Mouse (Mus musculus) kidney, postnatal 36 days (tissue): Measurements from ENCODE around the gene Slc38a4.
A peak's percentile ranks its signal among the peaks of the same experiment; 100 is the strongest.

Experiments used
- DNase-seq, 2 experiments: peaks; one replicate each; pipeline ENCODE4 v3.0.0; 2021 to 2022; ENCODE audit warnings: mixed read lengths in 2 of 2

Gene Slc38a4

DNA sequence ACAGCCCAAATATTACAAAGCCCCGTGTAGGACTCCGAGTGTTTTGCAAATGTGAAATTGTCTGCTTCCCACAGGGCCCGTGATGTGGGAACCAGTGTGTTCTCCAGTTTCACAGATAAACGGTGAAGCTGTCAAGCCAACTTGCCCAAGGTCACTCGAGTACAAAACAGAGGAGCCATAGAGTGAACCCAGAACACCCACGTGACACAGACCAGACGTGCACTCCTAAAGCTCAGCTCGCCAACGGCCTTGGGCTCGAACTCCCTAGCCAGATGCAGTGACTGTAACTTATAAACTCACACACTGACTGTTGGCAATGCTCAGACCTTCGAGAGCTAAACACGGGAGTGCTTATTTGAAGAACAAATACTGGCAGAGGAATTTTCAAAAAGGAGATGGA lies 5.3 kb downstream of the Slc38a4 start:
- DNase-seq: no peak

GRCm38 (mm10) chr15:97050011-97050410 lies 5.7 kb downstream of the Slc38a4 start:
- no peak for DNase-seq

- no peak for DNase-seq
Measured at GRCm38 (mm10) chr15:97049281-97049841, 6.4 kb downstream of the Slc38a4 start.

- DNase-seq: no peak
Measured at GRCm38 (mm10) chr15:97048267-97048666, 7.5 kb downstream of the Slc38a4 start.

GRCm38 (mm10) chr15:97043921-97044320 lies 11.8 kb downstream of the Slc38a4 start:
- no peak for DNase-seq

- DNase-seq: no peak
Measured at GRCm38 (mm10) chr15:97042001-97042491, 13.7 kb downstream of the Slc38a4 start.

DNA sequence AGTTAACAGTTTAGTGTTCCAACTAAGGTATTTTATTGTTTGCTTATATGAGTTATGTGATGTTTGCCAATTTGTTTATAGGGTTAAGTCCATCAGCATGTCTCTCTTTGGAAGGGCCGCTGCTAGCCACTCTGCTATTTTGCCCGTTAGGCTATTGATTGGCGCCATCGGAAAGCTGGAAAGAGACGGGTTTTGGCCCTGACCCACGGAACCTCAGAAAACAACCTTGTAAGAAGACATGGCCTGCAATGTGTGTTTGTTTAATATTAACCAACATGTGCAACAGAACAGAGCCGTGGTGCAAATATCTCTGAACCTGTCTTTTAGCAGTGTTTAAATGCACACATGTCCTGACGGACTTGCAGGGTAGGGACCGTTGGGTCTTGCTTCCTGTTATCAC lies 14.6 kb downstream of the Slc38a4 start:
- DNase-seq: no peak

DNA sequence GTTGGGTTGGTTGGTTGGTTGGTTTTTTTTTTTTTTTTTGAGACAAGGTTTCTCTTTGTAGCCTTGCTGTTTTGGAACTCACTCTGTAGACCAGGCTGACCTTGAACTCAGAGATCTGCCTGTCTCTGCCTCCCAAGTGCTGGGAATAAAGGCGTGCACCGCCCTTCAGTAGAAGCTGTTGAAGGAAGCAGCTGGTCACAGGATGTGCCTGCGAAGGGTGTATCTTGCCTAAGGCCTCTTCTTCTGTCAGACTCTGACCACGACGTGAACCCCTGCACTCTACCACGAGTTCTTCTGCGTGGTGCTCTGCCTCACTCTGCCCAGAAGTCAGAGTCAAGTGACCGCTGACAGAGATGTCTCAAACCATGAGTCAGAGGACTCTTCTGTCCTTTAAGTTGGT lies 18.0 kb downstream of the Slc38a4 start:
- no peak for DNase-seq

- no peak for DNase-seq
Measured at GRCm38 (mm10) chr15:97035892-97036291, 19.9 kb downstream of the Slc38a4 start.

GRCm38 (mm10) chr15:97033485-97033991 lies 22.2 kb downstream of the Slc38a4 start:
- DNase-seq: no peak

- no peak for DNase-seq
Measured at GRCm38 (mm10) chr15:97031886-97032285, 23.9 kb downstream of the Slc38a4 start.

- no peak for DNase-seq
Measured at GRCm38 (mm10) chr15:97030984-97031492, 24.7 kb downstream of the Slc38a4 start.

- no peak for DNase-seq
Measured at GRCm38 (mm10) chr15:97030136-97030535, 25.6 kb downstream of the Slc38a4 start.

GRCm38 (mm10) chr15:97029064-97029791 lies 26.5 kb downstream of the Slc38a4 start:
- no peak for DNase-seq

DNA sequence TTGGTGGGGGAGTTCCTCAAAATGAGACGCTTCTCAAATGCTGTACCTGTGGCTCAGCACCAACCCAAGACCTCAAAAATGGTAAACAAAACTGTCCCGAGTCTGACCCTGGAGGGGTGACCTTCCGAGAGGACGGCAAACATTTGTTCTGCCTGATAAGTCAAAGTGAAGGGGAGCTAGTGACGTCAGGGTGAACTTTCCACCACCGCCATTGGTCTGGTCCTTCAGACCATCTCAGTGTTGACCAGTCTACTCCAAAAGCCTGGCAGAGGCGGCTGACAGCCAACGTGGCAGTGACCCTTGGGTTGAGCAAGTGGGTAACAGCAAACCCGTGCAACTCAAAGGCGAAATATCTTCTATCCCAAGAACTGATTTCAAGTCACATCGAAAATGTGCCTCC lies 27.1 kb downstream of the Slc38a4 start:
- no peak for DNase-seq

- DNase-seq: no peak
Measured at GRCm38 (mm10) chr15:97028046-97028634, 27.6 kb downstream of the Slc38a4 start.

DNA sequence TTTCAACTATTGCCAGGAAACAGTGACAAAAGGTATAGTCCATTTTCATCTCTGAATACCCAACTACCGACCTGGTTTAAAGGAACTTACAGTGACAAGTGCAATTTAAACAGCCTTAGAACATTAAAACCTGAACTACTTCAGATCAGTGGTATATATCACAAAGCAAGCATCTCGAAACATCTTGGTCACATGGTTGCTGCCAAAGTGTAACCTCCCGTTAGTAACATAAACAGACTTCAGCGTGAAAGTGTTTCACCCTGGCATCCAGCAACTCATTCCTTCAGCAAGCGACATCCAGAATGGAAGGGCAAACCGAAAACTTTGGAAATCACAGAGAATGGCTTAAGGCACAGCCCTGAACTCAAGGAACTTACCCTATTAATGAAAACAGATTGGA lies 29.1 kb downstream of the Slc38a4 start:
- DNase-seq: no peak

DNA sequence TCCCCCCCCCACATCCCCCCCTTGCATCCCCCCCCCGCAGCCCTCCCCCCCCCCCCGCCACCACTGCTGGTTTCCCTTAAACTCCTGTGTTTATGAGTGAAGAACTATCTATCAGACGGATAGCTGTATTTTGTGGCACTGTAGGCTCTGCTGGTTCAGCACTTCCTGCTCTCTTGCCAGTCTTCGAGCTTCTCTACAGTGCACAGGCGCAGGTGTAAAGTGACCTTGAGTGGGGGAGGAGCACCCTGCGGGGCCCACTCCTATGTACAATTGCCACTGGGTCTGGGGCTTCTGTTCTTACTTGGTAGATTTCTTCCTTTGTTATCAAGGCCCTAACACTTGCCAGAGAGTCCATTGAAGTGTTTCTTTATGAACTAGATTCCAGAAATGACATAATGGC lies 33.0 kb downstream of the Slc38a4 start:
- no peak for DNase-seq

DNA sequence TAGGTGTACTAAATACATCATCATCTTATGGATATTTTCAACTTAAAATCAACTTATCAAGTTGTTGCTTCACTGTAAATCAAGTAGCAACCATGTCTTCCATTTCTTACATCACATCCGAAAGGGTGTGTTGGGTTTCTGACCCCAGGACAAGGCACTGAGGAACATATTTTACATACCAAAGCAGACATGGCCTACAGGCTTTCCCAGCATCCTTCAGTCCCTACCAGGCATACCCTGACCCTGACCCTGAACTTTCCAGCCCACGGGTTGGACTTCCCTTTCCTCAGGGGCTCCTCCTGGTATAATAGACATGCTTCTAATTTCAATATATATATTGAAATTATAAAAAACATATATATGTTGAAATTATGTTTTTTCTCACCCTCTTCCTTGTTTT lies 33.5 kb downstream of the Slc38a4 start:
- no peak for DNase-seq

- peak; percentile 17 to 57 for DNase-seq
Measured at GRCm38 (mm10) chr15:97020221-97020620, 35.5 kb downstream of the Slc38a4 start.

DNA sequence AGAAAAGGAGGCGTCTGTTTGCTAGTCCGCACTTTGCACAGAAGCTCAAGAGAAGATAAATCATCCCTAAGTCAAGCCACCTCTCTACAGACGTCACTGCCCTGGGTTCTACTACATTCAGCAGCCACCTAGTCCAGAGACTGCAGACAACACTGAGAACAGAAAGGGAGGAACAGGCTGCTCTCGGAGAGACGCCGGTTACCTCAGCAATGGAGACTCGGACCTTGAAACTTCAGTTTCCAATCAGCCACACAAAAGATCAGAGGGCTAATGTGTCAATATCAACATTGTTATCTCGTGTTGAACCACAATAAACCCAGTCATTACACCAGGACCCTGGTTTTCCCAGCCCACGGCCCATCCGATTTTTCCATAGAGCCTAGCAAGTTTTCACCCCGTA lies 36.4 kb downstream of the Slc38a4 start:
- DNase-seq: no peak

DNA sequence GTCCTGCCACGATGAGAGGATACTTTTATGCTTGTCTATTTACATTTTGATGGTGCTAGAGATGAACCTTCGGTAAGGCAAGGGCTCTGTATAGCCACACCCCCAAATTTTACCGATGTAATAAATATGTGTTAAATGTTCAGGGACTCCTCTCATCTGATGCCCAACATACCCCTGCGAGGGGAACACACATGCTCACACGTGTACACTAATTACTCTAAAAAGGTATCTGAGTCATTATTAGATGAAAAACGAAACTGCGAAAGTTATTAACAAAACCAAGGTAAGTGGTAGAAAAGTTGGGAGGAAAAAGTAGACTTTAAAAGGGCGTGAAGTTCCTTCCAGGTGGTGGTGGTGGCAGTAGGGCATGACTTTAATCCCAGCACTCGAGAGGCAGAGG lies 38.6 kb downstream of the Slc38a4 start:
- DNase-seq: no peak

GRCm38 (mm10) chr15:97015036-97015596 lies 40.6 kb downstream of the Slc38a4 start:
- no peak for DNase-seq
